Mouse (Mus musculus): ENCODE data around the gene Rexo4. TPM values are rescaled to one million over a fixed set of nuclear protein-coding genes. Genes with fewer than 3 reads are reported as not detected.
A peak's percentile ranks its signal among the peaks of the same experiment; 100 is the strongest.

The Rexo4 gene
- polyA plus RNA-seq, 1 experiment from 2014 or later, result 30.1 TPM

GRCm38 (mm10) chr2:26935286-26935685, 28.9 kb downstream of the Rexo4 start:
- WGBS, result 77% methylated on average over 2 of the region's 2 CpGs
- Histone ChIP-seq H3K9ac (ENCODE audit: low read depth, low read length) (no peak overlapping the region), H3K36me3 (ENCODE audit: control insufficient read depth, insufficient read depth) (peaks cover 8% of the 10 kb centered on the region; the same call in 1 of the 2 replicates), H3K4me2 (replicated peaks; ENCODE audit: low read depth) (no peak overlapping the region), H3K27me3 (replicated peaks; ENCODE audit: control insufficient read depth, insufficient read depth, low read length) (no peaks in the 10 kb centered on the region), H3K4me3 (ENCODE audit: low read depth, low read length) (no peak overlapping the region), H3K4me1 (replicated peaks; ENCODE audit: control insufficient read depth, insufficient read depth, low read length) (peaks cover 6% of the 10 kb centered on the region; the same call in 1 of the 2 replicates), H3K9me3 (ENCODE audit: control insufficient read depth) (no peaks in the 10 kb centered on the region), H3K27ac (ENCODE audit: low read depth, low read length) (peak overlapping the region; percentile 21; the same call in 1 of the 2 replicates)
- no peak for ATAC-seq
- no peak for TF ChIP-seq CTCF (IDR thresholded peaks at IDR 0.05; ENCODE audit: low read depth)

DNA sequence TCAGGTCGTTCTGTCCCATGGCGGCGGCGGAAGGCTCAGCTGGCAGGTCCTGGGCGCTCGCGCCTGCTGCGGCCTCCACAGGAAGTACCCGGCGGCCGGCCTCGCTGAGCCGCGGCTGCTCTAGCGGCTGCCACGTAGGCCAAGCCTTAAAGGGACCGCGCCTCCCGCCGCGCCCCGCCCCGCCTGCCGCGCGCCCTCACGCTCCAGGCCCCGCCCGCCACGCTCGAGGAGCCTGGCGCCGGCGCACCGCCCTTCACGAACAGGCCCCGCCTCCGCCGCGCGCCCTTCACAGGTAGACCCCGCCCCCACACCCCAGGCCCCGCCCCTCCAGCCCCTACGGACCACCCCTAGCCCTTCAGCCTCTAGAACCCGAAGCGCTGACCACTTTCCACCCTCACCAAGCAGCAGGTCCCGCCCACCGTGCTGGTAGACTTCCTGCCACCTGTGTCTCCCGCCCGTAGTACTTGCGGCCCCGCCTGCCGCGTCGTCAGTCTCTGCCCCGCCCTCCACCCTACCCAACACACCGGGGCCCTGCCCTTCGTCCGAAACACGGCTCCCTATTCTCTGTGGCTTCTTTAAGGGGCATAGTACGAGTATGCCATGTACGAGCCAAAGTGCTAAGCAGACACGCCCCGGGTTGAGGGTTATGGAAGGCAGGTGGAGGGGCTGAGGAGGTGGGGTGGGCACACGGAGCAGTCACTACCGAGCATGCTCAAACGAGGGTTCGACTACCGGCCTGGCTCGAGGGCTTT, 30.7 kb downstream of the Rexo4 start, which contains the start of the genes Surf4 and Stkld1:
Gene Surf4, minus strand, starts transcription at position 625 of the 752 bp plus-strand sequence.
Gene Stkld1, plus strand, starts transcription at position 744 of the 752 bp plus-strand sequence.
- H3K4me3 ChIP-seq (ENCODE audit: low read depth, low read length), result peak within 1 kb of the TSS; percentile 94
- H3K27ac ChIP-seq (ENCODE audit: low read depth, low read length), result peak within 1 kb of the TSS; percentile 100
- H3K36me3 ChIP-seq (ENCODE audit: control insufficient read depth, insufficient read depth), result peaks cover 8% of the 10 kb centered on the region; the same call in 1 of the 2 replicates
- ATAC-seq, result peak; percentile 95
- no peaks in the 10 kb centered on the region for H3K27me3 ChIP-seq (replicated peaks; ENCODE audit: control insufficient read depth, insufficient read depth, low read length)
- H3K9ac ChIP-seq (ENCODE audit: low read depth, low read length), result peak within 1 kb of the TSS; percentile 100
- 0% methylated on average over 54 of the region's 70 CpGs for WGBS
- peak within 1 kb of the TSS; percentile 82 for H3K4me2 ChIP-seq (replicated peaks; ENCODE audit: low read depth)
- TF ChIP-seq CTCF (IDR thresholded peaks at IDR 0.05; ENCODE audit: low read depth), result 0 out of 2 replicates have a peak, but pooled peaks have one; percentile 7
- H3K9me3 ChIP-seq (ENCODE audit: control insufficient read depth), result no peaks in the 10 kb centered on the region
- peaks cover 6% of the 10 kb centered on the region; the same call in 1 of the 2 replicates for H3K4me1 ChIP-seq (replicated peaks; ENCODE audit: control insufficient read depth, insufficient read depth, low read length)

DNA sequence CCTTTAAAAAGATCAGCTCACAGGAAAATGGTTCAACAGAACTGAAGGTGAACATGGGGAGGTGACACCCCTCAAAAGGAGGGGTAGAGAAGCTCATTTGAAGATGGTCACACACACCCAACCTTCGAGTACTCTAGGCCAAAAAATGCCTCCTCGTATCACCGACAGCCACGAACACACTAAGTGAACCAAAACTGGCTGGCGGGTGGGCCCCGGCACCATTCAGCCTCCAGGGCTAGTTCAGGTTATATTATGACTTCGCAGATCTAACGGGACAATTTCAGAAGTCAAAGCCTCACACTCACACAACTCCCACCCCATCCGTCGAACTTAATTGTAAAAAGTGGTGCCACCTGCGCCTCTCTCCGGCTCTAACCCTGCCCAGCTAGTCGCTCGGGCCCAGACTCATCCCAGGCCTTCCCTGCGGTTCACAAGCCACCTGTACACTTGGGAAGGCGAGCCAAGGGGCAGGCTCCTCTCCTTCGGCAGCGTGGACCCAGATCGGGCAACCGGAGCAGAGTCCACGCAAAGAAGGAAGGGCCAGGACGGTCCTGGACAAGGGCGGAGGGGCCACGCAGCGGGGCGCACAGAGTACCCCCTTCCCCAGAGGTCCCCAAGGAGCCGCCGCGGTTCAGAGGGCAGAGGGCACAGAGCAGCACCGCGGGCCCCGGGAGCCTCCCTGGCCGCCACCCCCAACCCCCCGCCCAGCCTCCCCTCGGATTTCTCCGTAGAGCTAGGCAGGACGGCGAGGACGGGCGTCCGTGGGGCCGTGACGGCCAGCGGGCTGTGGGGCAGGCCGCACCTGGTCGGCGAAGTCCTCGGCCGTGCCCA, 31.5 kb downstream of the Rexo4 start:
- Histone ChIP-seq H3K4me2 (replicated peaks; ENCODE audit: low read depth) (peak overlapping the region; percentile 82), H3K4me3 (ENCODE audit: low read depth, low read length) (peak overlapping the region; percentile 94), H3K27ac (ENCODE audit: low read depth, low read length) (peak overlapping the region; percentile 100), H3K36me3 (ENCODE audit: control insufficient read depth, insufficient read depth) (peaks cover 13% of the 10 kb centered on the region; the same call in 1 of the 2 replicates), H3K27me3 (replicated peaks; ENCODE audit: control insufficient read depth, insufficient read depth, low read length) (no peaks in the 10 kb centered on the region), H3K4me1 (replicated peaks; ENCODE audit: control insufficient read depth, insufficient read depth, low read length) (peaks cover 6% of the 10 kb centered on the region; the same call in 1 of the 2 replicates), H3K9ac (ENCODE audit: low read depth, low read length) (peak overlapping the region; percentile 100), H3K9me3 (ENCODE audit: control insufficient read depth) (no peaks in the 10 kb centered on the region)
- ATAC-seq, result peak; percentile 14
- WGBS, result 1% methylated on average over 48 of the region's 49 CpGs
- TF ChIP-seq CTCF (IDR thresholded peaks at IDR 0.05; ENCODE audit: low read depth), result no peak

GRCm38 (mm10) chr2:26930390-26930789, 33.8 kb downstream of the Rexo4 start:
- no peak for ATAC-seq
- TF ChIP-seq CTCF (IDR thresholded peaks at IDR 0.05; ENCODE audit: low read depth), result peak; percentile 84

GRCm38 (mm10) chr2:26927745-26928476, 36.3 kb downstream of the Rexo4 start:
- H3K9me3 ChIP-seq (ENCODE audit: control insufficient read depth), result no peaks in the 10 kb centered on the region
- peaks cover 58% of the 10 kb centered on the region for H3K36me3 ChIP-seq (ENCODE audit: control insufficient read depth, insufficient read depth)
- H3K4me2 ChIP-seq (replicated peaks; ENCODE audit: low read depth), result no peak overlapping the region
- no peak for TF ChIP-seq CTCF (IDR thresholded peaks at IDR 0.05; ENCODE audit: low read depth)
- H3K9ac ChIP-seq (ENCODE audit: low read depth, low read length), result no peak overlapping the region
- H3K4me3 ChIP-seq (ENCODE audit: low read depth, low read length), result no peak overlapping the region
- peaks cover 6% of the 10 kb centered on the region; the same call in 1 of the 2 replicates for H3K4me1 ChIP-seq (replicated peaks; ENCODE audit: control insufficient read depth, insufficient read depth, low read length)
- H3K27me3 ChIP-seq (replicated peaks; ENCODE audit: control insufficient read depth, insufficient read depth, low read length), result no peaks in the 10 kb centered on the region
- H3K27ac ChIP-seq (ENCODE audit: low read depth, low read length), result peak overlapping the region; percentile 80
- WGBS, result 63% methylated on average over 6 of the region's 6 CpGs
- ATAC-seq, result peak; percentile 75

More at GRCm38 (mm10) chr2:26930390-26930789, 33.8 kb downstream of the Rexo4 start:
- no peaks in the 10 kb centered on the region for H3K9me3 ChIP-seq (ENCODE audit: control insufficient read depth)
- no peak overlapping the region for H3K4me3 ChIP-seq (ENCODE audit: low read depth, low read length)
- H3K4me2 ChIP-seq (replicated peaks; ENCODE audit: low read depth), result peak overlapping the region; percentile 82
- peak overlapping the region; percentile 23; the same call in 1 of the 2 replicates for H3K27ac ChIP-seq (ENCODE audit: low read depth, low read length)
- H3K27me3 ChIP-seq (replicated peaks; ENCODE audit: control insufficient read depth, insufficient read depth, low read length), result no peaks in the 10 kb centered on the region
- H3K9ac ChIP-seq (ENCODE audit: low read depth, low read length), result 0 out of 2 replicates have a peak overlapping the region, but pooled peaks have one; percentile 27
- 38% methylated on average over 1 of the region's 1 CpGs for WGBS
- H3K4me1 ChIP-seq (replicated peaks; ENCODE audit: control insufficient read depth, insufficient read depth, low read length), result peaks cover 6% of the 10 kb centered on the region; the same call in 1 of the 2 replicates
- peaks cover 34% of the 10 kb centered on the region for H3K36me3 ChIP-seq (ENCODE audit: control insufficient read depth, insufficient read depth)

Measured in intestine, postnatal 0 days (tissue).